Mouse (Mus musculus): ENCODE measurements around the gene Car1. TPM values are rescaled to one million over a fixed set of nuclear protein-coding genes. Genes with fewer than 3 reads are reported as not detected.
A peak's percentile ranks its signal among the peaks of the same experiment; 100 is the strongest.
"Not testable (repeated sequence)": the region's sequence is repeated elsewhere in the genome, so short reads cannot be mapped to it uniquely, and the experiment has no call there.

The Car1 gene
- total and polyA plus RNA-seq, 3 experiments = 1,720 to 6,361 (median 4,374) TPM

- Histone ChIP-seq H3K36me3 (ENCODE audit: control insufficient read depth in 1 of 2, insufficient read depth in 2 of 2, low read length in 2 of 2) (peaks cover 0 to 8% of the 10 kb centered on the region in 2 experiments; a peak in 2 of 4 replicates), H3K9ac (ENCODE audit: control insufficient read depth, low read depth, low read length, poor library complexity, severe bottlenecking) (no peak overlapping the region), H3K79me2 (ENCODE audit: control insufficient read depth, insufficient read depth, low read length, poor library complexity) (no peaks in the 10 kb centered on the region), H3K4me1 (ENCODE audit: control insufficient read depth in 1 of 2, insufficient read depth in 2 of 2, low read length in 2 of 2) (peaks cover 8 to 9% of the 10 kb centered on the region in 2 experiments; a peak in 3 of 4 replicates), H3K4me3 (ENCODE audit: control insufficient read depth in 1 of 2, insufficient read depth in 1 of 2, low read depth in 2 of 2, low read length in 2 of 2) (no peak overlapping the region), H3K9me3 (replicated peaks; ENCODE audit: insufficient read depth, low read length) (no peaks in the 10 kb centered on the region), H3K27me3 (ENCODE audit: control insufficient read depth in 1 of 2, insufficient read depth in 2 of 2, low read length in 2 of 2) (no peaks in the 10 kb centered on the region), H3K27ac (ENCODE audit: control insufficient read depth, low read depth, low read length) (no peak overlapping the region)
- no peak for DNase-seq (ENCODE audit: low read depth, low spot score)
- no peak for TF ChIP-seq TCF12 (IDR thresholded peaks at IDR 0.05; ENCODE audit: low read depth, low read length)
- no peak for TF ChIP-seq SMC3 (IDR thresholded peaks at IDR 0.05; ENCODE audit: low read depth, low read length)
- TF ChIP-seq TBP (IDR thresholded peaks at IDR 0.05; ENCODE audit: low read depth, low read length) = no peak
- TF ChIP-seq POLR2AphosphoS5 (IDR thresholded peaks at IDR 0.05; ENCODE audit: borderline replicate concordance, low read depth, low read length) = no peak
- no peak for TF ChIP-seq ZC3H11A (IDR thresholded peaks at IDR 0.05; ENCODE audit: low read depth, low read length)
- TF ChIP-seq TAL1 (IDR thresholded peaks at IDR 0.05; ENCODE audit: low read length) = no peak
- TF ChIP-seq ZMIZ1 (IDR thresholded peaks at IDR 0.05; ENCODE audit: low read depth, low read length) = no peak
- TF ChIP-seq RAD21 (IDR thresholded peaks at IDR 0.05; ENCODE audit: low read depth, low read length) = no peak
- TF ChIP-seq NRF1 (IDR thresholded peaks at IDR 0.05; ENCODE audit: insufficient read depth, low read depth, low read length, poor library complexity, severe bottlenecking) = no peak
- TF ChIP-seq ZKSCAN1 (IDR thresholded peaks at IDR 0.05; ENCODE audit: low read depth, low read length) = no peak
- TF ChIP-seq BHLHE40 (IDR thresholded peaks at IDR 0.05; ENCODE audit: borderline replicate concordance, low read depth, low read length) = no peak
- TF ChIP-seq MAZ (IDR thresholded peaks at IDR 0.05; ENCODE audit: low read depth, low read length) = no peak
- TF ChIP-seq MAFK (IDR thresholded peaks at IDR 0.05; ENCODE audit: borderline replicate concordance, low read depth, low read length) = no peak
- no peak for TF ChIP-seq GABPA (IDR thresholded peaks at IDR 0.05; ENCODE audit: low read depth, low read length)
- TF ChIP-seq ETS1 (IDR thresholded peaks at IDR 0.05; ENCODE audit: low read depth, low read length) = no peak
Measured at GRCm38 (mm10) chr3:14828896-14829295, 20.7 kb upstream of the Car1 start.

- Histone ChIP-seq H3K9ac (ENCODE audit: control insufficient read depth, low read depth, low read length, poor library complexity, severe bottlenecking) (no peak overlapping the region), H3K79me2 (ENCODE audit: control insufficient read depth, insufficient read depth, low read length, poor library complexity) (no peaks in the 10 kb centered on the region), H3K4me3 (ENCODE audit: control insufficient read depth in 1 of 2, insufficient read depth in 1 of 2, low read depth in 2 of 2, low read length in 2 of 2) (no peak overlapping the region), H3K4me1 (ENCODE audit: control insufficient read depth in 1 of 2, insufficient read depth in 2 of 2, low read length in 2 of 2) (peaks cover 8 to 10% of the 10 kb centered on the region in 2 experiments), H3K27ac (ENCODE audit: control insufficient read depth, low read depth, low read length) (peak overlapping the region; percentile 66), H3K9me3 (replicated peaks; ENCODE audit: insufficient read depth, low read length) (no peaks in the 10 kb centered on the region), H3K27me3 (ENCODE audit: control insufficient read depth in 1 of 2, insufficient read depth in 2 of 2, low read length in 2 of 2) (no peaks in the 10 kb centered on the region), H3K36me3 (ENCODE audit: control insufficient read depth in 1 of 2, insufficient read depth in 2 of 2, low read length in 2 of 2) (peaks cover 0 to 19% of the 10 kb centered on the region in 2 experiments; a peak in 2 of 4 replicates)
- TF ChIP-seq JUND (IDR thresholded peaks at IDR 0.05; ENCODE audit: low read depth, low read length) = no peak
- peak; percentile 82; the same call in 1 of the 2 replicates for TF ChIP-seq MYB (IDR thresholded peaks at IDR 0.05; ENCODE audit: low read depth, low read length)
- peak; percentile 31; the same call in 1 of the 2 replicates for TF ChIP-seq TCF12 (IDR thresholded peaks at IDR 0.05; ENCODE audit: low read depth, low read length)
- peak; percentile 36; the same call in 1 of the 2 replicates for TF ChIP-seq ETS1 (IDR thresholded peaks at IDR 0.05; ENCODE audit: low read depth, low read length)
- no peak for TF ChIP-seq ZNF384 (IDR thresholded peaks at IDR 0.05; ENCODE audit: low read depth, low read length)
- TF ChIP-seq SIN3A (IDR thresholded peaks at IDR 0.05; ENCODE audit: low read length) = peak; percentile 54
- TF ChIP-seq MYC (IDR thresholded peaks at IDR 0.05; ENCODE audit: low read depth, low read length) = peak; percentile 52; the same call in 1 of the 2 replicates
- TF ChIP-seq POLR2AphosphoS5 (IDR thresholded peaks at IDR 0.05; ENCODE audit: borderline replicate concordance, low read depth, low read length) = no peak
- TF ChIP-seq GATA1 (IDR thresholded peaks at IDR 0.05; ENCODE audit: low read depth, low read length) = peak; percentile 49; the same call in 1 of the 2 replicates
- peak; percentile 79 to 92 for TF ChIP-seq EP300 (IDR thresholded peaks at IDR 0.05; ENCODE audit: low read depth in 1 of 2, low read length in 2 of 2)
- no peak for TF ChIP-seq USF1 (IDR thresholded peaks at IDR 0.05; ENCODE audit: low read depth, low read length)
- DNase-seq (ENCODE audit: low read depth, low spot score) = peak; percentile 81
Measured at GRCm38 (mm10) chr3:14819844-14820504, 11.8 kb upstream of the Car1 start.

DNA sequence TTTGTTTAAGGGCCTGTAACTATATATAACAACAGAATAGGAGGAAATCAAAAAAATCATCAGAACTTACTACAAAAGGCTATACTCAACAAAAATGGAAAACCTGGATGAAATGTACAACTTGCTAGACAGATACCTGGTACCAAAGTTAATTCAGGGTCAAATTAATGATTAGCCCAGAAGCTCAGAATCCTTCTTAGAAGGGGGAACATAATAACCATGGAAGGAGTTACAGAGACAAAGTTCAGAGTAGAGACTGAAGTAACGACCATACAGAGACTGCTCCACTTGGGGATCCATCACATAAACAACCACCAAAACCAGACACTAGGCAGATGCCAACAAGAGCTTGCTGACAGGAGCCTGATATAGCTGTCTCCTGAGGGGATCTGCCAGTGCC is 7.2 kb upstream of the Car1 start:
- not testable (repeated sequence) for H3K4me1 ChIP-seq (ENCODE audit: control insufficient read depth in 1 of 2, insufficient read depth in 2 of 2, low read length in 2 of 2); H3K27ac ChIP-seq (ENCODE audit: control insufficient read depth, low read depth, low read length); H3K9me3 ChIP-seq (replicated peaks; ENCODE audit: insufficient read depth, low read length); H3K9ac ChIP-seq (ENCODE audit: control insufficient read depth, low read depth, low read length, poor library complexity, severe bottlenecking); H3K4me3 ChIP-seq (ENCODE audit: control insufficient read depth in 1 of 2, insufficient read depth in 1 of 2, low read depth in 2 of 2, low read length in 2 of 2); H3K27me3 ChIP-seq (ENCODE audit: control insufficient read depth in 1 of 2, insufficient read depth in 2 of 2, low read length in 2 of 2); H3K79me2 ChIP-seq (ENCODE audit: control insufficient read depth, insufficient read depth, low read length, poor library complexity); DNase-seq (ENCODE audit: low read depth, low spot score)
- peaks cover 0 to 13% of the 10 kb centered on the region in 2 experiments; a peak in 2 of 4 replicates for H3K36me3 ChIP-seq (ENCODE audit: control insufficient read depth in 1 of 2, insufficient read depth in 2 of 2, low read length in 2 of 2)
